Mouse (Mus musculus) bone marrow, adult 2 months (tissue): ENCODE data around the gene Nlrp6.

Experiments used
- CTCF ChIP-seq: fragments of 200-500 bp; IDR thresholded peaks from 2 replicates; pipeline ENCODE4 v1.5.1; 2011; ENCODE audit warnings: low read length, control low read depth; ENCODE audit not compliant: control insufficient read depth, insufficient read depth
- POLR2A ChIP-seq: fragments of 200-500 bp; IDR thresholded peaks from 2 replicates; pipeline ENCODE4 v1.6.1; 2011; ENCODE audit warnings: low read depth, mild to moderate bottlenecking, control low read depth, low read length, borderline replicate concordance; ENCODE audit not compliant: control insufficient read depth

- TF ChIP-seq POLR2A (no peak), CTCF (no peak)
Observed at GRCm38 (mm10) chr7:140971479-140972171, 50.9 kb downstream of the Nlrp6 start.
